ENCODE assay signal across 23 mouse cellular contexts in the genomic region with DNA sequence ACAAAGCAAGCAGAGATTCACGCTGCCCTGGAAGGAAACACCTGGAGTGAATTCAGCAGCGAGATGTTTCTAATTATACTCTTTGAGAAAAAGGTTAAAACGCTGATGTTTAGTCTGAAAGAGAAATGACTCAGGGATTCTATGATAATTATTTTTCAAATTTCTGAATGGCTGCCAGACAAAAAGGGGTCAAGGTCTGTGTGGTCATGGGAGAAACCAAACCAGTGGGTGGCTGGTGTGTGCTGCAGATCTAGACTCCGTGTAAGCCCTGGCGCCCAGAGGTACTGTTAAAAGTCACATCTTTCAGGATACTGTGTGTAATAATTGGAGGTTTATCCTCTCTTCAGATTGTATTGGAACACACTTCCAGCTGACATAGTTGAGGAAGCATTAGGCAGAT. TPM values are rescaled to one million over a fixed set of nuclear protein-coding genes. Genes with fewer than 3 reads are reported as not detected.
DNase-seq lines count a peak whose midpoint lies in the region; ATAC-seq lines count a peak whose summit lies in the region.
"Had no signal": no experiment of that assay in that cellular context is flagged by ENCODE, and none has a peak within 500 bp of the region (broad histone marks: within the 10 kb centered on the region; RNA-seq: fewer than 3 reads in every experiment).

No protein-coding gene starts in this region.

- no peak overlapping the region for H3K4me3 ChIP-seq in limb, embryonic 11.5 days (ENCODE audit: low read depth, low read length)
- H3K4me3 ChIP-seq in limb, embryonic 10.5 days: no peak overlapping the region
- H3K4me3 ChIP-seq: embryonic facial prominence, embryonic 15.5 days; erythroblast, embryonic 14.5 days; gastrocnemius, adult 2 months; heart, embryonic 12.5 days; hindbrain, embryonic 10.5 days had no signal

- no peak overlapping the region for H3K9ac ChIP-seq in limb, embryonic 11.5 days (ENCODE audit: low read length)
- H3K9ac ChIP-seq: embryonic facial prominence, embryonic 15.5 days; forebrain, postnatal 0 days; heart, embryonic 12.5 days; hindbrain, embryonic 14.5 days had no signal

- H3K27ac ChIP-seq in limb, embryonic 11.5 days (replicated peaks; ENCODE audit: low read depth, low read length): no peak overlapping the region
- no peak overlapping the region for H3K27ac ChIP-seq in limb, embryonic 10.5 days
- H3K27ac ChIP-seq: embryonic facial prominence, embryonic 15.5 days; gastrocnemius, adult 2 months; hindbrain, embryonic 10.5 days; hindbrain, embryonic 14.5 days had no signal

- no peaks in the 10 kb centered on the region for H3K27me3 ChIP-seq in limb, embryonic 11.5 days (ENCODE audit: control insufficient read depth, insufficient read depth, low read length)
- H3K27me3 ChIP-seq in limb, embryonic 10.5 days (ENCODE audit: low read depth, poor library complexity, severe bottlenecking): no peaks in the 10 kb centered on the region
- H3K27me3 ChIP-seq: embryonic facial prominence, embryonic 15.5 days; heart, embryonic 12.5 days had no signal

- no peaks in the 10 kb centered on the region for H3K4me1 ChIP-seq in limb, embryonic 11.5 days (ENCODE audit: control insufficient read depth, insufficient read depth, low read length)
- peaks cover 4% of the 10 kb centered on the region for H3K4me1 ChIP-seq in limb, embryonic 10.5 days
- H3K4me1 ChIP-seq: embryonic facial prominence, embryonic 15.5 days; heart, embryonic 12.5 days; hindbrain, embryonic 10.5 days had no signal

- H3K36me3 ChIP-seq in limb, embryonic 11.5 days (ENCODE audit: control insufficient read depth, insufficient read depth, low read length): no peaks in the 10 kb centered on the region
- H3K36me3 ChIP-seq in limb, embryonic 10.5 days: no peaks in the 10 kb centered on the region
- H3K36me3 ChIP-seq: embryonic facial prominence, embryonic 15.5 days; G1E; heart, embryonic 12.5 days; hindbrain, embryonic 10.5 days had no signal

- H3K9me3 ChIP-seq in limb, embryonic 11.5 days (ENCODE audit: control insufficient read depth, low read length): no peaks in the 10 kb centered on the region
- no peaks in the 10 kb centered on the region for H3K9me3 ChIP-seq in limb, embryonic 10.5 days (replicated peaks)
- H3K9me3 ChIP-seq: embryonic facial prominence, embryonic 15.5 days; G1E; hindbrain, embryonic 10.5 days had no signal

- no peak for ATAC-seq in limb, embryonic 11.5 days (ENCODE audit: insufficient number of reproducible peaks, low FRiP score, low TSS enrichment, low read depth)
- ATAC-seq: CD4-positive, CD25-positive, alpha-beta regulatory T cell, adult 4 months; forebrain, postnatal 0 days had no signal

- H3K4me2 ChIP-seq in limb, embryonic 11.5 days (ENCODE audit: low read depth, severe bottlenecking): no peak overlapping the region
- H3K4me2 ChIP-seq: embryonic facial prominence, embryonic 15.5 days; heart, embryonic 12.5 days; hindbrain, embryonic 14.5 days had no signal

- WGBS in limb, embryonic 11.5 days: 52% methylated on average over 5 of the region's 5 CpGs
- WGBS in limb, embryonic 10.5 days: 70% methylated on average over 5 of the region's 5 CpGs

- DNase-seq in adrenal gland, adult (ENCODE audit: inconsistent age in 2 of 2, low spot score in 1 of 2): peak; percentile 48 to 90
- no peak for DNase-seq in adrenal gland, postnatal 4 days (ENCODE audit: low spot score in 2 of 2)
- peak; percentile 17 for DNase-seq in limb, embryonic 11.5 days (ENCODE audit: low spot score)
- no peak for DNase-seq in limb, embryonic 10.5 days (ENCODE audit: low spot score)
- DNase-seq in adrenal gland, postnatal 36 days: peak; percentile 52 to 63
- no peak for DNase-seq in lung, postnatal 14 days
- DNase-seq in layer of hippocampus, adult 18-20 months (ENCODE audit: low spot score in 2 of 2): no peak
- DNase-seq: B cell, adult 2 months; cerebellum, adult 11-12 months; cerebellum, adult 9-11 months; cerebellum, postnatal 36 days; forebrain, postnatal 0 days; gastrocnemius, adult 2 months; gastrocnemius, postnatal 25 days; kidney, adult 11 months; kidney, adult 9 months had no signal

RNA-seq across cellular contexts. Expression of a gene that starts 18.8 kb away (rescaled TPM):
- 10 to 100 TPM in 1 of 2 experiments, 1 to 10 TPM in 1; 9.9 to 10.6 TPM for total RNA-seq in adrenal gland, postnatal 4 days (2021)
- 5.6 and 5.8 TPM in 2 replicates for polyA plus RNA-seq in limb, embryonic 11.5 days (2014; fragmentation: Nextera tagmentation; extraction: Ambion mirVana)
- 3.3 and 4.1 TPM in 2 replicates for polyA plus RNA-seq in limb, embryonic 10.5 days (2016; fragmentation: Nextera tagmentation; extraction: Ambion mirVana)
- total RNA-seq in adrenal gland, postnatal 36 days (2021): 10 to 100 TPM in 1 of 2 experiments, 1 to 10 TPM in 1; 7.0 to 13.5 TPM
- total RNA-seq in layer of hippocampus, adult 18-20 months (2021): 10 to 100 TPM; 26.3 to 27.4 TPM
- polyA plus RNA-seq: G1E had no signal

Comparison
In these comparisons a context has a peak if more than half of its experiments do, and no peak if none do; other contexts are left out.
1. DNase-seq: peak in adrenal gland, adult (2 of 2), limb, embryonic 11.5 days (single experiment) and adrenal gland, postnatal 36 days (2 of 2); none in adrenal gland, postnatal 4 days (0 of 2), limb, embryonic 10.5 days (single experiment), lung, postnatal 14 days (single experiment) and layer of hippocampus, adult 18-20 months (0 of 2).